Mouse (Mus musculus): ENCODE measurements around the gene Prr5l.

DNA sequence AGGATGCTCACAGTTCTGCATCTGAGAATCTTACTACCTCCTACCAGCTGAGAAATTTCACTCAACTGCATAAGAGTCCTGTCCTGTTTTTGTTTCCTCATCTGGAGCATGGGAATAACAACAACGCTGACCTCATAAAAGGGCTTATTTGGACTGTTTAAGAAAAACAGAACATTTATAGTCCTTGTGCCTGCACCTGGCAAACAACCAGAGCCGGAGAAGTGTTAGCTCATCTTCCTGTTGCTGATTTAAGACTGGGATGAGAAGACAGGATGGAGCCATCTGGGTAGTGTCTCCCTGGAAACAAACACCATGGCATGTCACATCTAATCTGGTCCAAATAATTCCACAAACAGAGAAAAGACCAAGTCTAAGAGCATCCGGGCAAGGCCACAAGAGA is 149.3 kb downstream of the Prr5l start:
- no peak for TF ChIP-seq CTCF (IDR thresholded peaks at IDR 0.05; ENCODE audit: low read depth)
- no peak for TF ChIP-seq EP300 (optimal IDR thresholded peaks at IDR 0.05)
